ENCODE assay signal across 13 mouse cellular contexts in the genomic region with DNA sequence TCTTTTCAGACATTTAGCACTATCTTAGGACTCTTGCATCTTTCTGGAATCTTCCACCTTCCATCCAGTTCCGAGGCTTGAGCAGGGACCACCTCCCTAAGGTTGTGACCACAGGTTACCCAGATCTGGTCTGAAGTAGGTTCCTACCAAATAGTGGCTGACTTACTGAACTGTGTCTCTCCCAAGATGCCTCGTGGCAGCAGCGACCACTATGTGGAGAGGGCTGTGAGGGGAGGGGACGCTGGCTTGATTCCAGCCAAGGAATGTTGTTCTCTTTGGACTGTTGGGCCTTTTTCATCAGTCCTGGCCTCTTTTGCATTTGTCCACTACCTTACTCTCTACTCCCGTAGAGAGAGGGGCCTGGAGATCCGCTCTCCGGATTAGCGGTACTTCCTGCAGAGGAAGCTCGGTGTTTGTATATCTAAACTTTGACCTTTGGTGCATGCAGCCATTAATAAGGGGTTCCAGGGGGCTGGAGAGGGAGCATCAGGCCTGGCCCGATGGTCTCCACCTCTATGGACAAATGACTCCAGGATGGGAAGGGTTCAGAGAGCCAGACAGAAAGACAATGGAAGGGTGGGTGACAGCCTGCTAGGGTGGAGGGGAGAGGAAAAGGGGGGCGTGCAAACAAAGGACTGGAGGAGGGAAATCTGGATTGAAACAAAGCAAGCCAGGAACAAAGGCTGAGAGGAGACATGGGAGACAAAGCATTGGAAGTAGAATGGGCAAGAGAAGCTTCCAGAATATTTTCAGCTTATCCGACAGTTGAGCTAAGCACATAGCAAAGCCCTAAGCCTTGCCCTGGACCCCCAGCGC. TPM values are rescaled to one million over a fixed set of nuclear protein-coding genes. Genes with fewer than 3 reads are reported as not detected.
A peak's percentile ranks its signal among the peaks of the same experiment; 100 is the strongest.
DNase-seq lines count a peak whose midpoint lies in the region; ATAC-seq lines count a peak whose summit lies in the region.
"Had no signal": no experiment of that assay in that cellular context is flagged by ENCODE, and none has a peak within 500 bp of the region (broad histone marks: within the 10 kb centered on the region; RNA-seq: fewer than 3 reads in every experiment).

No protein-coding gene starts in this region.

- ATAC-seq in forebrain, embryonic 11.5 days (replicated peaks; ENCODE audit: low FRiP score) = peak; percentile 55
- ATAC-seq in intestine, embryonic 15.5 days = 0 out of 2 replicates have a peak, but pooled peaks have one; percentile 13
- peak; percentile 19; the same call in 1 of the 2 replicates for ATAC-seq in neural tube, embryonic 15.5 days (ENCODE audit: low FRiP score)

- no peak overlapping the region for H3K4me2 ChIP-seq in forebrain, embryonic 11.5 days (ENCODE audit: low read depth, low read length, severe bottlenecking)
- no peak overlapping the region for H3K4me2 ChIP-seq in intestine, embryonic 15.5 days (replicated peaks)
- H3K4me2 ChIP-seq in neural tube, embryonic 15.5 days = no peak overlapping the region

- peak overlapping the region; percentile 81 for H3K27ac ChIP-seq in forebrain, embryonic 11.5 days (ENCODE audit: low read depth, low read length)
- peak overlapping the region; percentile 0; the same call in 1 of the 2 replicates for H3K27ac ChIP-seq in intestine, embryonic 15.5 days
- H3K27ac ChIP-seq in neural tube, embryonic 15.5 days (replicated peaks) = peak overlapping the region; percentile 41
- H3K27ac ChIP-seq: left cerebral cortex, adult 2 months had no signal

- 21% methylated on average over 13 of the region's 13 CpGs for WGBS in forebrain, embryonic 11.5 days
- 28% methylated on average over 13 of the region's 13 CpGs for WGBS in intestine, embryonic 15.5 days
- 52% methylated on average over 13 of the region's 13 CpGs for WGBS in neural tube, embryonic 15.5 days

- no peaks in the 10 kb centered on the region for H3K36me3 ChIP-seq in forebrain, embryonic 11.5 days (ENCODE audit: control insufficient read depth, insufficient read depth, low read length)
- H3K36me3 ChIP-seq in intestine, embryonic 15.5 days = no peaks in the 10 kb centered on the region
- no peaks in the 10 kb centered on the region for H3K36me3 ChIP-seq in neural tube, embryonic 15.5 days
- H3K36me3 ChIP-seq: G1E had no signal

- DNase-seq in kidney, postnatal 4 days = peak; percentile 47 to 58
- DNase-seq in kidney, adult 11 months = no peak
- peak; percentile 66 for DNase-seq in forebrain, embryonic 11.5 days (ENCODE audit: low spot score)
- no peak for DNase-seq in thymus, postnatal 36 days
- DNase-seq in left cerebral cortex, postnatal 10 days (ENCODE audit: extremely low spot score in 1 of 2, low spot score in 2 of 2) = no peak
- DNase-seq: adrenal gland, adult 8-10 months; thymus, postnatal 14 days had no signal

- H3K27me3 ChIP-seq in forebrain, embryonic 11.5 days (ENCODE audit: control insufficient read depth, insufficient read depth, low read length) = no peaks in the 10 kb centered on the region
- H3K27me3 ChIP-seq in intestine, embryonic 15.5 days (replicated peaks) = no peaks in the 10 kb centered on the region
- no peaks in the 10 kb centered on the region for H3K27me3 ChIP-seq in neural tube, embryonic 15.5 days (replicated peaks)

- peaks cover 33% of the 10 kb centered on the region for H3K4me1 ChIP-seq in forebrain, embryonic 11.5 days (replicated peaks; ENCODE audit: control insufficient read depth, insufficient read depth, low read length)
- H3K4me1 ChIP-seq in intestine, embryonic 15.5 days (replicated peaks) = peaks cover 20% of the 10 kb centered on the region
- H3K4me1 ChIP-seq in neural tube, embryonic 15.5 days = peaks cover 30% of the 10 kb centered on the region

- H3K4me3 ChIP-seq in forebrain, embryonic 11.5 days (ENCODE audit: low read depth, low read length) = no peak overlapping the region
- H3K4me3 ChIP-seq in intestine, embryonic 15.5 days (replicated peaks) = no peak overlapping the region
- H3K4me3 ChIP-seq in neural tube, embryonic 15.5 days (replicated peaks) = no peak overlapping the region
- H3K4me3 ChIP-seq: left cerebral cortex, adult 2 months had no signal

- H3K9ac ChIP-seq in forebrain, embryonic 11.5 days (ENCODE audit: low read length) = no peak overlapping the region
- H3K9ac ChIP-seq in intestine, embryonic 15.5 days = no peak overlapping the region
- no peak overlapping the region for H3K9ac ChIP-seq in neural tube, embryonic 15.5 days (replicated peaks)

- intact Hi-C loops in left cerebral cortex, postnatal 10 days (cut with DNase I) = no loop called here

- H3K9me3 ChIP-seq in forebrain, embryonic 11.5 days (ENCODE audit: control insufficient read depth, low read length) = no peaks in the 10 kb centered on the region
- no peaks in the 10 kb centered on the region for H3K9me3 ChIP-seq in intestine, embryonic 15.5 days
- no peaks in the 10 kb centered on the region for H3K9me3 ChIP-seq in neural tube, embryonic 15.5 days (replicated peaks)

RNA-seq across cellular contexts. Expression of a gene that starts 39.1 kb away (rescaled TPM):
- polyA plus RNA-seq in forebrain, embryonic 11.5 days (2014; fragmentation: Nextera tagmentation; extraction: Ambion mirVana) = not detected in 2 replicates
- polyA plus RNA-seq in intestine, embryonic 15.5 days (2015; fragmentation: Nextera tagmentation; extraction: Ambion mirVana) = not detected in 2 replicates
- not detected in 2 replicates for polyA plus RNA-seq in neural tube, embryonic 15.5 days (2015; fragmentation: Nextera tagmentation; extraction: Ambion mirVana)
- not detected for total RNA-seq in left cerebral cortex, postnatal 10 days (2021)
- total RNA-seq: adrenal gland, adult 8-10 months; G1E; granulocyte monocyte progenitor cell, adult 5-6 weeks; left cerebral cortex, adult 2 months had no signal
- polyA plus RNA-seq: cortical plate, adult 2 months; G1E had no signal

Comparison
In these comparisons a context has a peak if more than half of its experiments do, and no peak if none do; other contexts are left out.
1. DNase-seq: peak in kidney, postnatal 4 days (2 of 2) and forebrain, embryonic 11.5 days (single experiment); none in kidney, adult 11 months (single experiment), thymus, postnatal 36 days (0 of 2) and left cerebral cortex, postnatal 10 days (0 of 2).
2. H3K27ac ChIP-seq: peak in every context shown above with its lines; median percentile 81 in forebrain, embryonic 11.5 days; 41 in neural tube, embryonic 15.5 days; 0 in intestine, embryonic 15.5 days.
3. Peak in every context shown above with its lines, with median percentiles within 50 percentile points of each other: ATAC-seq.